Mouse (Mus musculus) spleen, adult 2 months (tissue): ENCODE results near the gene Tdrd9. TPM values are rescaled to one million over a fixed set of nuclear protein-coding genes. Genes with fewer than 3 reads are reported as not detected.

ENCODE experiments used
- DNase-seq, 2 experiments: peaks; one replicate each; pipeline versions ENCODE4 v3.0.0 to v3.0.0-alpha.2; 2012 to 2021; ENCODE audit warnings: low spot score in 2 of 2, low read depth in 1 of 2
- H3K27ac ChIP-seq: fragments of 200-500 bp; 2 replicates; pipeline ENCODE4 v1.5.1; 2012; ENCODE audit warnings: low read length, inconsistent platforms; ENCODE audit not compliant: insufficient read depth
- H3K27me3 ChIP-seq: fragments of 200-500 bp; 2 replicates; pipeline ENCODE4 v1.6.1; 2012; ENCODE audit warnings: mild to moderate bottlenecking, moderate library complexity, low read length, inconsistent platforms; ENCODE audit not compliant: control insufficient read depth, insufficient read depth
- H3K36me3 ChIP-seq: fragments of 200-500 bp; 2 replicates; pipeline ENCODE4 v1.6.1; 2012; ENCODE audit warnings: mild to moderate bottlenecking, low read length, inconsistent platforms; ENCODE audit not compliant: control insufficient read depth, insufficient read depth
- H3K4me1 ChIP-seq: fragments of 200-500 bp; 2 replicates; pipeline ENCODE4 v1.6.1; 2011; ENCODE audit warnings: inconsistent platforms; ENCODE audit not compliant: control insufficient read depth, insufficient read depth, insufficient read length
- H3K4me3 ChIP-seq: fragments of 200-500 bp; 2 replicates; pipeline ENCODE4 v1.5.1; 2011; ENCODE audit warnings: mild to moderate bottlenecking, inconsistent platforms; ENCODE audit not compliant: insufficient read depth, insufficient read length; ENCODE audit errors: extremely low read depth
- CTCF ChIP-seq: fragments of 200-500 bp; IDR thresholded peaks from 2 replicates; pipeline ENCODE4 v1.5.1; 2011; ENCODE audit warnings: mild to moderate bottlenecking, inconsistent platforms; ENCODE audit not compliant: insufficient read depth, insufficient read length, insufficient replicate concordance; ENCODE audit errors: extremely low read depth
- POLR2A ChIP-seq: fragments of 200-500 bp; IDR thresholded peaks from 2 replicates; pipeline ENCODE4 v1.6.1; 2011; ENCODE audit warnings: low read depth, low read length, inconsistent platforms
- WGBS: fragments of 180-500 bp; shearing (Covaris S2); methylation state at CpG from one replicate; pipeline ENCODE4 v1.1.7; 2018; 5-methylcytosine and 5-hydroxymethylcytosine counted together
- polyA plus RNA-seq: library from polyadenylated mRNA; depleted of rRNA; stranded (reverse); fragments of >200 nt; gene quantifications from 2 replicates; pipeline ENCODE4 v1.2.3, GENCODE M21; 2012; rRNA removed

Gene Tdrd9
- polyA plus RNA-seq: 0.02 TPM in 1 of 2 replicates, not detected in the other

GRCm38 (mm10) chr12:111971231-111971686 is at the start of gene Tdrd9:
Gene Tdrd9 (plus strand): TSS chr12:111971559.
- DNase-seq: no peak
- H3K27ac ChIP-seq: no peak within 1 kb of the TSS
- no peaks in the 10 kb centered on the region for H3K4me1 ChIP-seq
- H3K36me3 ChIP-seq: no peaks in the 10 kb centered on the region
- H3K4me3 ChIP-seq: no peak within 1 kb of the TSS
- TF ChIP-seq POLR2A: no peak
- no peak for TF ChIP-seq CTCF
- 86% methylated on average over 18 of the region's 18 CpGs for WGBS
- H3K27me3 ChIP-seq: no peaks in the 10 kb centered on the region; the same call in 1 of the 2 replicates

- WGBS: 82% methylated on average over 6 of the region's 6 CpGs
- Histone ChIP-seq H3K4me3 (no peak overlapping the region), H3K4me1 (no peaks in the 10 kb centered on the region), H3K36me3 (no peaks in the 10 kb centered on the region), H3K27me3 (no peaks in the 10 kb centered on the region), H3K27ac (no peak overlapping the region)
- DNase-seq: no peak
- no peak for TF ChIP-seq CTCF
- no peak for TF ChIP-seq POLR2A
Measured at GRCm38 (mm10) chr12:111923117-111923516, 48.2 kb upstream of the Tdrd9 start.

DNA sequence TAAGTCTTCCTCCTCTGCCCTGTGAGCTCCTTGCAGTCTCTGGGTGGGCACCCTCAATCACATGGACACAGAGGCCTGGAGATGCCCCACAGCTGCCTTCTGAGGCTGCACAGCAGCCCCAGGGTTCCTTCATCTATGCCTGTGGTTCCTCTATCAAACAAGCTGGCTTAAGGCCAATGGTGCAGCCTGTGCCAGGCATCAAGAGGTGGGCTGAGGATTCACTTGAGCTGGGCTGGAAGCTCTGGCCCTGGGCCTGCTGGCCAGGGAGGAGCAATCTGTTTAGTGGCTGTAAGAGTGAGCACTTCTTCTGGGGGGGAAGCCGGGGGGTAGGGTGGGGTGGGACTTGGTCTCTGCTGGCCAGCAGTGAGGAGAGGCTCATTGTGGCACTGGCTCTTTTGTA is 44.0 kb upstream of the Tdrd9 start:
- 81% methylated on average over 1 of the region's 1 CpGs for WGBS
- no peaks in the 10 kb centered on the region for H3K36me3 ChIP-seq
- H3K4me3 ChIP-seq: no peak overlapping the region
- no peak for DNase-seq
- no peaks in the 10 kb centered on the region for H3K27me3 ChIP-seq
- H3K4me1 ChIP-seq: peaks cover under 1% of the 10 kb centered on the region; the same call in 1 of the 2 replicates
- TF ChIP-seq CTCF: no peak
- TF ChIP-seq POLR2A: no peak
- no peak overlapping the region for H3K27ac ChIP-seq

- TF ChIP-seq POLR2A: no peak
- no peak for TF ChIP-seq CTCF
- H3K27me3 ChIP-seq: no peaks in the 10 kb centered on the region
- no peak overlapping the region for H3K4me3 ChIP-seq
- H3K4me1 ChIP-seq: peaks cover 11% of the 10 kb centered on the region; the same call in 1 of the 2 replicates
- no peaks in the 10 kb centered on the region for H3K36me3 ChIP-seq
- WGBS: 89% methylated on average over 18 of the region's 18 CpGs
- DNase-seq: no peak
- no peak overlapping the region for H3K27ac ChIP-seq
Measured at GRCm38 (mm10) chr12:111928411-111928966, 42.9 kb upstream of the Tdrd9 start.

DNA sequence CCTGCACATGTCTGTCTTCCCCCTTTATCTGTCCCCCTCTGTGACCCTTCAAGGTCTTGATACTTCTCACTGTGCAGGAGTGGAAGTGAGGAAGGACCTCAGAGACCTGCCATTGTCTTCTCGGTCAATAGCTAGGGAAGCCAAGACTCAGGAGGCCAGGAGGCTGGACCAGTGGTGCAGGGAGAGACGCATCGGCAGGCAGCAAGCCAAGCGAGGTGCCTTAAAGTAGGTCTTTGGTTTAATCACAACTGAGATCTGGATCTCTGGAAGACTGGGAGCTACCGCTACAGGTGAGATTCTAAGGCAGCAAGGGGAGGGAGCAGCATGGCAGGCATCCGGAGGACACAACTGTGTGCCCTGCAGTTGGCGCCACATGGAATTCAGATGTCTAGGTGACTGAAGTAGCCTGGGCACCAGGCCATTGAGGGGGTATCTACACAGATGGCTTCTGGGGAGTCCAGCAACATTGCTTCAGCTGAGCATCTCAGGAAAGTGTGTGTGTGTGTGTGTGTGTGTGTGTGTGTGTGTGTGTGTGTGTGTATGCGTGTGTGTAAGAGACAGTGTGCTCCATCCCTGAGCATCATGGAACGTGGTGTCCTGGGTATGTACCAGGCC is 39.8 kb upstream of the Tdrd9 start:
- Histone ChIP-seq H3K36me3 (no peaks in the 10 kb centered on the region), H3K4me3 (no peak overlapping the region), H3K4me1 (peaks cover 11% of the 10 kb centered on the region; the same call in 1 of the 2 replicates), H3K27me3 (no peaks in the 10 kb centered on the region), H3K27ac (no peak overlapping the region)
- TF ChIP-seq POLR2A (no peak), CTCF (no peak)
- no peak for DNase-seq
- WGBS: 88% methylated on average over 9 of the region's 9 CpGs

DNA sequence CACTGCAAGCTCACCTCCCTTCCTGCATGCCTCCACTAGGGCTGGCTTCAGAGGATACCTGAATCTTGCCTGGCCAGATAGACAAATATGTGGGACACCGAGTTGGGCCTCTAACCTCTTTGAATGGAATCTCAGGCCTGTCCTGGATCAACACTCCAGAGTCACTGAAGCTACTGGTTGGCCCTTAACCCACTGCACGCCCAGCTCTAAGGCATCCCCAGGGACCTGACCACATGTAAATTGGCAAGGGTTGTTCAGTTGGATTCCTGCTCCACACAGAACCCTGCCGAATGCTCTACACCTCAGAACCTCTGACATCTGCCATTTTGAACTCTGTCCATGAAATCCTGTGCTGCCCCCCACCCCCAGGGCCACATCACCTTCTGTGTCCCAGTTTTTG is 38.8 kb upstream of the Tdrd9 start:
- no peak for TF ChIP-seq CTCF
- no peak for TF ChIP-seq POLR2A
- peaks cover 11% of the 10 kb centered on the region; the same call in 1 of the 2 replicates for H3K4me1 ChIP-seq
- no peak for DNase-seq
- H3K27ac ChIP-seq: no peak overlapping the region
- no peak overlapping the region for H3K4me3 ChIP-seq
- no peaks in the 10 kb centered on the region for H3K27me3 ChIP-seq
- no peaks in the 10 kb centered on the region for H3K36me3 ChIP-seq
- WGBS: 49% methylated on average over 3 of the region's 3 CpGs

DNA sequence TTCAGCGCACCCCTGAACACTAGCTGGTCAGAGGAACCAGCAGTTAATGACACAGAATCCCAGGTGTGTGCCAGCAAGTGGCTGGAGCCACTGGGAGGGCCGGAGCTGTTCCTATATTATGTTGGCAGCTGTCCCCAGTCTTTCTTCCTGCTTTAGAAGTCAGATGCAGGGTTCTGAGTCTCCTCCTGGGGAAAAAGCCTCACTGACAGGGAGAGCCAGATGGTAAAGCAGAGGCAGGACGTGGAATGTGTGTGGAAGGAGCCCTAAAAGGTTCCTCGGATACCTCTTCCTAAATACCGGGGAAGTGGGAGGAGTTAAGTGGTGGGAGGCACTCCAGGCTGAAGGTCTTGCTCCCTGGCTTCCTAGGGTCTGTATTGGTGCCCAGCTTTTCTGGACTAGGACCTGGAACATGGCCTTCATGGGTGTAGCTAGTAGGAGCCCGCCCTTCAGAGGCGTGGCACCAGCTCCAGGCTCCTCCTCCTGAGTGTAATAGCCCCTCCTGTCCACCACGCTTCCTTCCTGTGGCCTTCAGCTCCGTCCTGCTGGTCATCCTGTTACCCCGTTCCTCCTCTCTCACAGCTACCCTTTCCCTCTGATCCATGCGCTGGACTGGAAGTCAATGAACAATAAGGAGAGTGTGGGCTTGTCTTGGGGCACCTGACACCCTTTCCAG is 38.2 kb upstream of the Tdrd9 start:
- Histone ChIP-seq H3K27ac (no peak overlapping the region), H3K4me3 (no peak overlapping the region), H3K36me3 (no peaks in the 10 kb centered on the region), H3K27me3 (no peaks in the 10 kb centered on the region), H3K4me1 (peaks cover 11% of the 10 kb centered on the region; the same call in 1 of the 2 replicates)
- no peak for TF ChIP-seq POLR2A
- TF ChIP-seq CTCF: no peak
- no peak for DNase-seq
- WGBS: 52% methylated on average over 11 of the region's 11 CpGs
